Mouse (Mus musculus): ENCODE results near the gene Arl4a.
A peak's percentile ranks its signal among the peaks of the same experiment; 100 is the strongest.

Gene Arl4a

GRCm38 (mm10) chr12:40037876-40038463, at the start of gene Arl4a:
Gene Arl4a, minus strand, starts transcription at chr12:40038025.
- DNase-seq (ENCODE audit: low read depth, low spot score) = peak; percentile 94

DNA sequence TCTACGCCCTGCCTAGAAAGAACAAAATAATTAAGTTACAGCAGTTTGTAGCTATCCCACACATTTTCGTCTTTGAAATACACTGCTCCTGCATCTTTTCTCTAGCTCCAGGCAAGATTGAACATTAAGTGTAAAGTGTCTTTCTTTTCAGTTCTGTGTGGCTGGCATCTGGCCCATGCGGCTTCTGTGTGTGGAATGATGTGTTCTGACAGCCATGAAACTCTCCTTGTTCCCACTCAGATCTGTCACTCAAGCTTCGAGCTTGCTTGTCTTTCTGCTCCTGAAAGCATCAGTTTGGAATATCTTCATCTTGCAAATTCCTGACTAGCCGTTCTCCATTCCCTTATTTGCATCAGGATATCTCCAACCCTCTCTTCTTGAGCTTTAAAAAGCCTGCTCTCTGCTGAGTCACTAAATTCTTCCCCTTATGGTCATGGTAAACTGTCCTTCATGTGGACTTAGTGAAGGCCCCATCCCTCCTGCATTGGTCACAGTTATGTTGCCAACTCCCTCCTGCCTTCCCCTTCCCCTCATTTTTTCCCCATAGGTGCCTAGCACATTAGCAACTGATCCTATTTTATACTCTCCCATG, 48.0 kb upstream of the Arl4a start:
- DNase-seq (ENCODE audit: low read depth, low spot score) = no peak

DNA sequence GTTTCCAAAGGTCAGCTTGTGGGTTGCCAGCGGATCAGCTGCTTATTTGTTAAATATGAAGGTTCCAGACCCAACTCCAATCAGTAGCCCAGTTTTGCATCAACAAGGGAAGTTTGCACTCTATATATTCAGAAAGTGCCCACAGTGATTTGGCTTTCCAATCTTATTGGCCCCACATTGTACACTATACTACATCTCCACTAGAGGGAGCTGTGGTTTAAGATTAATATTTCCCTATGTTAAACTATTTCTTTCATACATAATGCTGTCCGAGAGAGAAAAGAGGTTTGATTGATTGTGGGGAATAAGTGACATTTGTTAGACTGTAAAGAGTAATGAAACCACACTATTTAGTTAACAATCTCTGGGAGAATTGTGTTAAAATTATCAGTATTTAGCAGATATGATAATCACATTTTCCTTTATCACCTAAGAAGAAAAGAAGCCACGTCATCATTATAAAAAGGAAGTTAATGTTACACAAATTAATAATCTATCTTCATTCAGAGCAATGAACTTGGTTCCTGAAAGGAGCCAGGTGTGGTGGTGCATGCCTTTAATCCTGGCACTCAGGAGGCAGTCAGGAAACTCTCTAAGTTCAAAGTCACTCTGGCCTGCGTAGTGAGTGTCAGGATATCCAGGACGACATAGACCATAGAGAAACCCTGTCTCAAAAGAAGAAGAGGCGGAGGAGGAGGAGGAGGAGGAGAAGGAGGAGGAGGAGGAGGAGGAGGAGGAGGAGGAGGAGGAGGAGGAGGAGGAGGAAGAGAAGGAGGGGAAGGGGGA, 44.8 kb upstream of the Arl4a start:
- DNase-seq (ENCODE audit: low read depth, low spot score) = peak; percentile 15

- DNase-seq (ENCODE audit: low read depth, low spot score) = no peak
These were observed 44.2 kb upstream of the Arl4a start for GRCm38 (mm10) chr12:40082048-40082447.

DNA sequence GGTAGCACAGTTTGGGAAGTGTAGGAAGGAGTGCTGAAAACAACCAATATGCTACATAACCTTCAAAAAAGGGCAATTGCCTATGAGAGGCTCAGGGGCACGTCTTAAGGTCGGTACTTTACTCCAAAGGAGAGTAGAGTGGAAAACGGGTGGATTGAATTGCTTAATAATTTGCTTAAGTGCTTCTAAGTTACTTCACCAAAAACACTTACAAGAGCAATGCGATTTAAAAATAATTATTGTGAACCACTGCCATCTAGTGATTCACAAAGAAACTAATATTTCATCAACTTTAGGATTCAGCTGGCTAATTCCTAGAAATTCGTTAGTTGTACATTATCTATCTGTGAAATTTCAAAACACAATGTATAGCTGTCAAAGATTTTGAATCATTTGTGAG, 35.8 kb upstream of the Arl4a start:
- DNase-seq (ENCODE audit: low read depth, low spot score) = no peak

GRCm38 (mm10) chr12:40047024-40047423, 9.2 kb upstream of the Arl4a start:
- no peak for DNase-seq (ENCODE audit: low read depth, low spot score)

- peak; percentile 79 for DNase-seq (ENCODE audit: low read depth, low spot score)
These were observed 6.2 kb upstream of the Arl4a start for GRCm38 (mm10) chr12:40043816-40044585.

DNA sequence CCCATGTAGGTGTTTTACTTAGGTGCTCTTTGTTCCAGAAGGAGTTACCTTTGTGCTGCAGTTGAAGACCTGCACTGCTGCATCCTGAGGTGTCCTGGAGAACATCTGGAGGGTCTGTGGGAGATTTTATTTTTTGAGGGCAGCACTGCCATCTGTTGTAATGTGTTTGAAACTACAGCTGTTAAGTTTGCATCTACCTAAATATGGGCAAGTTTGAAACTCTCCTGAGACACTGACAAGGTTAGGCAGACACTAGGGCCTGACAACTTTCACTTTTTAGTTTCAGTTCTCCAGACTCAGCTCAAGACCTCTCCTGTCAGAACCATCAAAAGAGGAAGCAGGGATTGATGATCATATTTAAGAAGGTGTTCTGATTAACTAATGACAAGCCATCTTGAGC, 2.2 kb upstream of the Arl4a start:
- peak; percentile 65 for DNase-seq (ENCODE audit: low read depth, low spot score)

GRCm38 (mm10) chr12:40037226-40037813, 505 bp downstream of the Arl4a start:
- peak; percentile 99 for DNase-seq (ENCODE audit: low read depth, low spot score)

DNA sequence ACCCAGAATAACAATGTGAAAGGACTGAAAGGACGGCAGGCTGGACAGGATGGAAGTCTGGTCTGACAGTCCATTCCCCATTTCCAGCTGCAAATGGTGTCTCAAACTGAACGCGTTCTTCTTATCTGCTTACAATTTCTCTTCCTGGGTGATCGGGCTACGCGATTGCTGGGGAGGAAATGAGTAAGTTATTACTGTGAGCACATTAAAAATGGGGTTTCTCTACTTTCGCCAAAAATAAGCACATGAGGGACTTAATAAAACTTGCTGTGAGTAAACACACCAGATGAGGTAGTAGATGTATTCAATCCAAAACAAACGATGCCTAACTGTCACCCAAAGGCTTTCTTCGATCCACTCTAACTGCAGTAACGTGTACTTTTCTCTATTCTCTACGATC, 1.2 kb downstream of the Arl4a start:
- no peak for DNase-seq (ENCODE audit: low read depth, low spot score)

- no peak for DNase-seq (ENCODE audit: low read depth, low spot score)
These were observed 2.3 kb downstream of the Arl4a start for GRCm38 (mm10) chr12:40035506-40035905.

- DNase-seq (ENCODE audit: low read depth, low spot score) = no peak
These were observed 8.6 kb downstream of the Arl4a start for GRCm38 (mm10) chr12:40029201-40029600.

GRCm38 (mm10) chr12:40027846-40028245, 10.0 kb downstream of the Arl4a start:
- no peak for DNase-seq (ENCODE audit: low read depth, low spot score)

DNA sequence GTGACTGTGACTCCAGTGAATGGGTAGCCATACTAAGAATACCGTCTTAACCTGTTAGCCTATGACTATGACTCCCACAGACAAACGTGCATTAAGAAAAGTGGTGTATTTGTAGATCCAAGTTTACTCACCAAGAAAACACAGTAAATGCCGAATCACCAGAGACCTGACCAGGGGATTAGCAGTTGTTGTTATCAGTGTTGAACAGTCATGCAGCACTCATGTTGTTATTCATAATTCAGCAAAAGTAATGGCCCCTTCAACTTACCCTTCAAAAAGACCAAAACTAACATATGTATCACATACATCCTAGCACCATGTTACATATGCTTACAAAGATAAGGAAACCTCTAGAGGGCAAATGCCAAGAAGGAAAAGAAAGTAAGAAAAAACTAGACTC, 10.4 kb downstream of the Arl4a start:
- DNase-seq (ENCODE audit: low read depth, low spot score) = no peak

DNA sequence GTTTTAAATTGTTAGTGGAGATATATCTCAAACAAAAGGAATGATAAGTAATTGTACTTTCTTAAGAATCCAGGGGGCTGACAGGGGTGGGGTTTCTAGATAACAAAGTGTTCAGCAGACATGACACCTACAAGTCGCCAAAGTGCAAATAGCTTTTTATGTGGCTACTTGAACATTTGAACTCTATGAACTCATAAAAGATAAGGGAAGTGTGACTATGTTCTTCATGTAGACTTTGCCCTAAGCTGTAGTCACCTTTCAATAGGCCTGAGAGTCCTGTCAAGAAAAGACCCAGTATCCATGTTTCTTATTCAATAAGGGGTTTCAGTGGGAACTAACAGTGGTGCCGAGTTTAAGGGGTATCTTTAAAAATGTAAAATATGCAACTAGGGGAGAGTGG, 13.9 kb downstream of the Arl4a start:
- no peak for DNase-seq (ENCODE audit: low read depth, low spot score)

DNA sequence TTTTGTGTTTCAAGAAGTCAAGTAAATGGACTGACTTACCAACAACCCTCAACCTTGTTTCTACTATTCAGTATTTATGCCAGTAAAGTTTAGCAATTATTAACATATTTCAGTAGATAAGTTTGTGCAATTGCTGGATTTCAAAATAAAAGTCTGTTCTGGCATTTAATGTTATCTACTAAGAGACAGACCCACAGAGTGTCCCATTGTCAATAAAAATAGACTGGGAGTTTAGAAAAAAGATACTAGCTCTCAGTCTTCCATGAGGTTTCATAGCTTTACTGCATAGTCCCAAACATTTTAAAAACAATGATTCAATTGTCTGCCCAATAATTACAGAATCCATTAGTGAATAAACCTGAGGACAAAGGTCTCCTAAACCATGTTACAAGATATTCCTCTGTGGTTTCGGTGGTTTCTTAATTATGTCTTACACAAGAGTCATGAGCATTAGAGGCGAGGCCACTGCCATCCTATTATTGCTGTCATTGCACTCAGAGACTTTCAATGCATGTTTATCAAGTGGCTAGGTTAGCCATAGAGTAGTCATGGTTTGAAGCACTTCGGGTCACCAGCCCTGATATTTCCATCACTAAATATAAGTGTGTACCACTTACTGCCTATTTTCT, 14.7 kb downstream of the Arl4a start:
- DNase-seq (ENCODE audit: low read depth, low spot score) = no peak

- no peak for DNase-seq (ENCODE audit: low read depth, low spot score)
These were observed 15.5 kb downstream of the Arl4a start for GRCm38 (mm10) chr12:40022344-40022743.

- no peak for DNase-seq (ENCODE audit: low read depth, low spot score)
These were observed 19.8 kb downstream of the Arl4a start for GRCm38 (mm10) chr12:40017955-40018505.

- peak; percentile 65 for DNase-seq (ENCODE audit: low read depth, low spot score)
These were observed 21.0 kb downstream of the Arl4a start for GRCm38 (mm10) chr12:40016648-40017460.

GRCm38 (mm10) chr12:40016068-40016467, 21.8 kb downstream of the Arl4a start:
- DNase-seq (ENCODE audit: low read depth, low spot score) = no peak

Data from ZHBTc4 (cell line).